Mouse (Mus musculus) embryo, embryonic 9.5 days (tissue): ENCODE data around the gene Klhl35.
"Not testable (repeated sequence)": the region's sequence is repeated elsewhere in the genome, so short reads cannot be mapped to it uniquely, and the experiment has no call there.

Experiments
- DNase-seq: peaks from one replicate; pipeline ENCODE4 v3.0.0-alpha.2; 2017; ENCODE audit errors: extremely low spot score

Gene Klhl35

GRCm38 (mm10) chr7:99499128-99499527 lies 33.3 kb downstream of the Klhl35 start:
- DNase-seq: no peak

- peak; percentile 79 for DNase-seq
Measured at GRCm38 (mm10) chr7:99500201-99500600, 34.4 kb downstream of the Klhl35 start.

- no peak for DNase-seq
Measured at GRCm38 (mm10) chr7:99500655-99501054, 34.9 kb downstream of the Klhl35 start.

GRCm38 (mm10) chr7:99501148-99501547 lies 35.3 kb downstream of the Klhl35 start:
- DNase-seq: no peak

- no peak for DNase-seq
Measured at GRCm38 (mm10) chr7:99504556-99504955, 38.8 kb downstream of the Klhl35 start.

GRCm38 (mm10) chr7:99508187-99508586 lies 42.4 kb downstream of the Klhl35 start:
- DNase-seq: not testable (repeated sequence)

- DNase-seq: peak; percentile 28
Measured at GRCm38 (mm10) chr7:99510087-99510501, 44.3 kb downstream of the Klhl35 start.

- no peak for DNase-seq
Measured at GRCm38 (mm10) chr7:99516092-99516813, 50.4 kb downstream of the Klhl35 start.

GRCm38 (mm10) chr7:99516814-99517157 lies 51.0 kb downstream of the Klhl35 start:
- DNase-seq: no peak

- no peak for DNase-seq
Measured at GRCm38 (mm10) chr7:99518954-99519644, 53.3 kb downstream of the Klhl35 start.

GRCm38 (mm10) chr7:99523121-99523520 lies 57.3 kb downstream of the Klhl35 start:
- no peak for DNase-seq
